Mouse (Mus musculus) hindbrain, embryonic 11.5 days (tissue): Measurements from ENCODE around the gene Sars. TPM values are rescaled to one million over a fixed set of nuclear protein-coding genes. Genes with fewer than 3 reads are reported as not detected.

Experiments
- ATAC-seq: fragments of 200-750 bp; cut with Nextera tagmentation; 2 replicates; pipeline ENCODE4 v1.8.0; 2017; ENCODE audit warnings: mild to moderate bottlenecking, moderate TSS enrichment, moderate library complexity; ENCODE audit not compliant: low FRiP score
- DNase-seq: peaks from one replicate; pipeline ENCODE4 v3.0.0-alpha.2; 2015; ENCODE audit warnings: low spot score
- H3K27ac ChIP-seq: fragments of 300-500 bp; sonication (generic); 2 replicates; pipeline ENCODE4 v1.5.1; 2014; ENCODE audit warnings: mild to moderate bottlenecking, low read depth, low read length
- H3K27me3 ChIP-seq: fragments of 300-500 bp; sonication (generic); 2 replicates; pipeline ENCODE4 v1.6.1; 2014; ENCODE audit warnings: mild to moderate bottlenecking, low read length, moderate library complexity, mixed read lengths; ENCODE audit not compliant: control insufficient read depth, insufficient read depth
- H3K36me3 ChIP-seq: fragments of 300-500 bp; sonication (generic); 2 replicates; pipeline ENCODE4 v1.6.1; 2014; ENCODE audit warnings: mild to moderate bottlenecking, low read length, moderate library complexity, mixed read lengths; ENCODE audit not compliant: control insufficient read depth, insufficient read depth
- H3K4me1 ChIP-seq: fragments of 300-500 bp; sonication (generic); replicated peaks from 2 replicates; pipeline ENCODE4 v1.6.1; 2014; ENCODE audit warnings: low read length, mixed read lengths; ENCODE audit not compliant: control insufficient read depth, insufficient read depth
- H3K4me2 ChIP-seq: fragments of 300-500 bp; sonication (generic); replicated peaks from 2 replicates; pipeline ENCODE4 v1.6.1; 2014; ENCODE audit warnings: mild to moderate bottlenecking, low read depth, low read length
- H3K4me3 ChIP-seq: fragments of 300-500 bp; sonication (generic); 2 replicates; pipeline ENCODE4 v1.5.1; 2014; ENCODE audit warnings: low read depth, low read length
- H3K9ac ChIP-seq: fragments of 300-500 bp; sonication (generic); 2 replicates; pipeline ENCODE4 v1.6.1; 2014; ENCODE audit warnings: low read depth, low read length
- H3K9me3 ChIP-seq: fragments of 300-500 bp; sonication (generic); 2 replicates; pipeline ENCODE4 v1.6.1; 2016; ENCODE audit warnings: low read length; ENCODE audit not compliant: control insufficient read depth
- WGBS: fragments of 180-500 bp; shearing (Covaris S2); extraction: QIAGEN DNeasy Blood & Tissue Kit; methylation state at CpG from one replicate; pipeline ENCODE4 v1.1.7; 2014; 5-methylcytosine and 5-hydroxymethylcytosine counted together
- polyA plus RNA-seq: library from polyadenylated mRNA; unstranded; fragments of >200 nt; fragmentation: Nextera tagmentation; extraction: Ambion mirVana; gene quantifications from 2 replicates; pipeline ENCODE4 v1.2.1, GENCODE M21; 2014

Gene Sars
- polyA plus RNA-seq, 1 experiment from 2014 or later: 181 TPM

DNA sequence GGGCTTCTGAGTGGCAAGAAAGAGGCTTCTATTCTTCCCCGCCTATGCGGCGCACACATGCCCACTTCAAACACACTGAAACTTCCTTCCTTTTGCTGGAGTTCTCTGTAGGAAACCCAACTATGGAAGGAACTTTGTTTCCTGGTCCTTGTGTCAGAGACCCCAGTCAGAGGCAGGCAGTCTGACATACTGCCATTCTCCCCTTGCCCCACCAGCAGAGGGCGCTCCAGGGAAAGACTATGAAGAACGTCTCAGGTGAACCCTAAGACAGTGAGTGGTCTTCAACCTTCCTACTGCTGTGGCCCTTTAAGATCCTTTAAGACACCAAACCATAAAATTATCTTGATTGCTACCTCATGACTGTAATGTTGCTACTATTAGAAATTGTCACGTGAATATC is 21.4 kb upstream of the Sars start:
- H3K36me3 ChIP-seq: no peaks in the 10 kb centered on the region
- H3K9ac ChIP-seq: no peak overlapping the region
- 89% methylated on average over 6 of the region's 6 CpGs for WGBS
- no peak overlapping the region for H3K4me3 ChIP-seq
- H3K4me1 ChIP-seq: no peaks in the 10 kb centered on the region
- H3K27me3 ChIP-seq: no peaks in the 10 kb centered on the region
- no peak overlapping the region for H3K27ac ChIP-seq
- no peaks in the 10 kb centered on the region for H3K9me3 ChIP-seq
- DNase-seq: peak; percentile 23
- no peak for ATAC-seq
- no peak overlapping the region for H3K4me2 ChIP-seq

DNA sequence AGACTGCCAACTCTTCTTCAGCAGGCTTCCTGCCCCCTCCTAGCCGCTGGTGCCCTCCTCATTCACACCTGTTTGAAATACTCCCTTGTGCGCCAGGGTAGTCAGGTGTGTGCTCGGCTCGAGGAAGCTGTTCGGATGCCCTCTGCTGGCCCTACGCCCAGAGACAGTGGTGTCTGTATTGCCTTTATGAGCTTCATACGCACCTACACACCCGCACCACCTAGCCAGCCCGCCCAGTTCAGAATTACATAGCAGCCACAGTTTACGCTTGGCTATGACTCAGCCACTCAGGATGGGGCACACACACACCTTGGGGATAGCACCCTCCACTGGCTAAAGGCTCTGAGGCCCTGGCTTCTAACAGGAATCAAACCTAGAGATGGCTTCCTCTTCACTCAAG is 13.9 kb upstream of the Sars start:
- no peak for ATAC-seq
- no peak overlapping the region for H3K27ac ChIP-seq
- 49% methylated on average over 10 of the region's 10 CpGs for WGBS
- no peaks in the 10 kb centered on the region for H3K36me3 ChIP-seq
- no peak overlapping the region for H3K4me2 ChIP-seq
- H3K27me3 ChIP-seq: no peaks in the 10 kb centered on the region
- DNase-seq: no peak
- no peak overlapping the region for H3K4me3 ChIP-seq
- H3K9me3 ChIP-seq: no peaks in the 10 kb centered on the region
- H3K9ac ChIP-seq: no peak overlapping the region
- H3K4me1 ChIP-seq: no peaks in the 10 kb centered on the region

DNA sequence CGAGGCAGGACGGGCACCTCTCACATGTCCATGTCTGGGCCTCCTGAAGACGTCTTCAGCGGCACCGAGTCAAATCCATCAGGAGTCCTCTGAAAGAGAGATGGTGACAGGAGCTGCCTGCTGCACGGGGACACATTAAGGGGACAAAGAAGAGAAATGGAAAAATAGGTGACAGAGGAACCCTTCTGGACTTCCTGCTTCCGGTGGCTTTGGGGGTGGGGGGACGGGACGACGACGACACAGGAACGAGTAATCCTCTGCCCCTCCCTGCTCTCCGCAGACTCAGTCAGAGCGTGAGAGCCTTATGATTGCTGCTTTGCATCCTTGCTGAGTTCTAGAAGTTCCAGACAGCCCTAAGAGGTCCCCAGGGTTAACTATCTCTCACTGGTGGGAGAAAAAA is 13.4 kb upstream of the Sars start:
- DNase-seq (no peak), ATAC-seq (no peak)
- Histone ChIP-seq H3K27me3 (no peaks in the 10 kb centered on the region), H3K4me3 (no peak overlapping the region), H3K36me3 (no peaks in the 10 kb centered on the region), H3K4me2 (no peak overlapping the region), H3K9ac (no peak overlapping the region), H3K4me1 (no peaks in the 10 kb centered on the region), H3K27ac (no peak overlapping the region), H3K9me3 (no peaks in the 10 kb centered on the region)
- 66% methylated on average over 14 of the region's 14 CpGs for WGBS

GRCm38 (mm10) chr3:108454172-108454571 is 9.2 kb upstream of the Sars start:
- Histone ChIP-seq H3K9ac (no peak overlapping the region), H3K36me3 (no peaks in the 10 kb centered on the region), H3K27ac (no peak overlapping the region), H3K27me3 (no peaks in the 10 kb centered on the region), H3K4me2 (no peak overlapping the region), H3K4me1 (no peaks in the 10 kb centered on the region), H3K9me3 (no peaks in the 10 kb centered on the region), H3K4me3 (no peak overlapping the region)
- ATAC-seq (no peak), DNase-seq (no peak)
- WGBS: 83% methylated on average over 1 of the region's 1 CpGs

GRCm38 (mm10) chr3:108451969-108452368 is 7.0 kb upstream of the Sars start:
- Histone ChIP-seq H3K27ac (no peak overlapping the region), H3K4me1 (no peaks in the 10 kb centered on the region), H3K9ac (no peak overlapping the region), H3K9me3 (no peaks in the 10 kb centered on the region), H3K36me3 (no peaks in the 10 kb centered on the region), H3K27me3 (no peaks in the 10 kb centered on the region), H3K4me3 (no peak overlapping the region), H3K4me2 (no peak overlapping the region)
- DNase-seq (no peak), ATAC-seq (no peak)
- 81% methylated on average over 2 of the region's 2 CpGs for WGBS

- WGBS: 14% methylated on average over 6 of the region's 6 CpGs
- peak overlapping the region; percentile 87 for H3K27ac ChIP-seq
- no peak for DNase-seq
- peaks cover 5% of the 10 kb centered on the region; the same call in 1 of the 2 replicates for H3K4me1 ChIP-seq
- peak overlapping the region; percentile 95 for H3K4me3 ChIP-seq
- H3K4me2 ChIP-seq: peak overlapping the region; percentile 88
- peak; percentile 47 for ATAC-seq
- no peaks in the 10 kb centered on the region for H3K36me3 ChIP-seq
- peak overlapping the region; percentile 85 for H3K9ac ChIP-seq
- H3K9me3 ChIP-seq: no peaks in the 10 kb centered on the region
- H3K27me3 ChIP-seq: no peaks in the 10 kb centered on the region
These were observed 327 bp upstream of the Sars start for GRCm38 (mm10) chr3:108445366-108445705.

DNA sequence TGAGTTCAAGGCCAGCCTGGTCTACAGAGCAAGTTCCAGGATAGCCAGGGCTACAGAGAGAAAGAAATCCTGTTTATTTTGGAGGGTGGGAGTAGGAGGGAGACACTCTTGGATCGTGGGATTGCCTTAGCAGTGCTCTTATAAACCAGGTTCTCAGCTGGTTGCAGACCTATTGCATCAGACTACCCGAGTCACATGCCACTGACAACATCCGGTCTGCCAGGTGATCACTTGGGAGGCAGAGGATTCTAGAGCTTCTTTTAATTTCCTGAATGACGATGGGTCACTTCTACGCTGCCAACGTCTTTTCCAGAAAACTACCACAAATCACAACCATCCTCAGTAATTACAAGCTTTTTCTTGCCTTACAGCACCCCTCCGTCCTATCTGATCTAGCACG is 980 bp downstream of the Sars start:
- WGBS: 38% methylated on average over 8 of the region's 8 CpGs
- no peaks in the 10 kb centered on the region for H3K36me3 ChIP-seq
- peak overlapping the region; percentile 88 for H3K4me2 ChIP-seq
- peak overlapping the region; percentile 95 for H3K4me3 ChIP-seq
- ATAC-seq (no peak), DNase-seq (no peak)
- no peaks in the 10 kb centered on the region for H3K27me3 ChIP-seq
- peaks cover 5% of the 10 kb centered on the region; the same call in 1 of the 2 replicates for H3K4me1 ChIP-seq
- H3K9ac ChIP-seq: peak overlapping the region; percentile 85
- no peak overlapping the region for H3K27ac ChIP-seq
- no peaks in the 10 kb centered on the region for H3K9me3 ChIP-seq

DNA sequence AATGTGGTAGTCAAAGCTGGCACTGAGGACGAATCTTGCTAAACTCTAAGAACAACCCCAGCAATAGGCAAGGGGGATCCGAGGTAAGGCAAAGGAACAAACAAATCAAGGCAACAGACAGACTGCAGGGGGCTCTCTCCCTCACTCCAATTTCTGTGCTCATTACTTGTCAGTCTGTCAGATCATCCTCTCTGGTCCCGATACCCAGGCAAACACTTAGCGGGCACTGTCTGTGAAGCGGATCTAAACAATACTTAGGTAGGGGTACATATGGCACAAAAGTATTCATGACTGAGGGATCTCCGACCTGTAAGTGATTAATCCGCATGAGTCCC is 8.7 kb downstream of the Sars start:
- ATAC-seq: no peak
- H3K27me3 ChIP-seq: no peaks in the 10 kb centered on the region
- 0 out of 2 replicates have a peak overlapping the region, but pooled peaks have one; percentile 25 for H3K9ac ChIP-seq
- H3K9me3 ChIP-seq: no peaks in the 10 kb centered on the region
- no peak overlapping the region for H3K4me3 ChIP-seq
- H3K4me1 ChIP-seq: peaks cover 16% of the 10 kb centered on the region
- 79% methylated on average over 7 of the region's 7 CpGs for WGBS
- 0 out of 2 replicates have a peak overlapping the region, but pooled peaks have one; percentile 99 for H3K27ac ChIP-seq
- no peak for DNase-seq
- no peak overlapping the region for H3K4me2 ChIP-seq
- peaks cover 2% of the 10 kb centered on the region; the same call in 1 of the 2 replicates for H3K36me3 ChIP-seq

DNA sequence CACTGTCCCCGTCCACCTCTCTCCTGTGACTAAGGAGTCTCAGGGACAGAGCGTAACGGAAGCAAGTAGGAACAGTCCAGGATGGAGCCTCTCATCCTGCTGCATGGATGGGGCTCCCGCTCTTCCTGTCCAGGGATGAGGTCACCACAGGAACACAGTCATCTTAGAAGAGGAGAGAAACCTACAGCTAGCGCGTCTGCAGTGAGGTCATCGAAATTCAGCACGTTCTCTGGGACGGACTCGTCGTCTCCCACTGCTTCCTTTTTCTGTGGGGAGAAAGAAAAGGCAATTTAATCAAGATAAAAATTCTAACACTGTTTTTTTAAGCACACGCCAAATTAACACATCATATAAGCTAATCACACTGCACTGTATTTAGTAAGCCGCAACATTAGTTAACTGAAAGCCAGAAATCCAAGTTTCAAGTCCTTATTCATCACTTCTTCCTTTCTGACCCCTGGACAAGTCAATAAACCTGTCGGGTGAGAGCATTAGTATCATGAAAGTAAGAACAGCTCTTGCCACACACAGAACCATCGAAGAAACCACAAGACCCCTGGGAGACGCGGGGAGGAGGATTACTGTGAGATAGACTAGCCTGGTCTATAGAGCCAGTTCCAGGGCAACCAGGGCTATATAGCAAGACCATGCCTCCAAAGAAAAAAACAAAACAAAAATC is 9.2 kb downstream of the Sars start:
- 82% methylated on average over 17 of the region's 17 CpGs for WGBS
- Histone ChIP-seq H3K36me3 (peaks cover 5% of the 10 kb centered on the region; the same call in 1 of the 2 replicates), H3K27me3 (no peaks in the 10 kb centered on the region), H3K4me1 (peaks cover 19% of the 10 kb centered on the region), H3K9me3 (no peaks in the 10 kb centered on the region), H3K9ac (0 out of 2 replicates have a peak overlapping the region, but pooled peaks have one; percentile 25), H3K27ac (peak overlapping the region; percentile 99), H3K4me2 (no peak overlapping the region), H3K4me3 (no peak overlapping the region)
- no peak for ATAC-seq
- no peak for DNase-seq
